Mouse (Mus musculus) midbrain, embryonic 16.5 days (tissue): Measurements from ENCODE around the gene Evpl. TPM values are rescaled to one million over a fixed set of nuclear protein-coding genes. Genes with fewer than 3 reads are reported as not detected.

Source experiments
- ATAC-seq: fragments of 200-750 bp; cut with Nextera tagmentation; 2 replicates; pipeline ENCODE4 v1.8.0; 2017; ENCODE audit warnings: moderate TSS enrichment
- H3K27ac ChIP-seq: fragments of 300-500 bp; sonication (generic); 2 replicates; pipeline ENCODE4 v1.5.1; 2014; ENCODE audit warnings: mild to moderate bottlenecking, low read length, mixed read lengths
- H3K27me3 ChIP-seq: fragments of 300-500 bp; sonication (generic); 2 replicates; pipeline ENCODE4 v1.6.1; 2014; ENCODE audit warnings: low read depth, low read length, mixed read lengths; ENCODE audit not compliant: control insufficient read depth, insufficient read depth
- H3K36me3 ChIP-seq: fragments of 300-500 bp; sonication (generic); 2 replicates; pipeline ENCODE4 v1.6.1; 2014; ENCODE audit warnings: mild to moderate bottlenecking, low read length, moderate library complexity, mixed read lengths; ENCODE audit not compliant: control insufficient read depth, insufficient read depth
- H3K4me1 ChIP-seq: fragments of 300-500 bp; sonication (generic); 2 replicates; pipeline ENCODE4 v1.6.1; 2014; ENCODE audit warnings: mild to moderate bottlenecking, low read length, mixed read lengths; ENCODE audit not compliant: control insufficient read depth, insufficient read depth
- H3K4me2 ChIP-seq: fragments of 300-500 bp; sonication (generic); 2 replicates; pipeline ENCODE4 v1.6.1; 2014; ENCODE audit warnings: mild to moderate bottlenecking, low read length, mixed read lengths
- H3K4me3 ChIP-seq: fragments of 300-500 bp; sonication (generic); 2 replicates; pipeline ENCODE4 v1.5.1; 2014; ENCODE audit warnings: low read depth, mild to moderate bottlenecking, low read length, moderate library complexity, mixed read lengths
- H3K9ac ChIP-seq: fragments of 300-500 bp; sonication (generic); 2 replicates; pipeline ENCODE4 v1.6.1; 2014; ENCODE audit warnings: low read depth, low read length, mixed read lengths
- H3K9me3 ChIP-seq: fragments of 300-500 bp; sonication (generic); replicated peaks from 2 replicates; pipeline ENCODE4 v1.6.1; 2014; ENCODE audit warnings: mild to moderate bottlenecking, low read length, mixed read lengths; ENCODE audit not compliant: control insufficient read depth, poor library complexity, severe bottlenecking
- WGBS: fragments of 180-500 bp; shearing (Covaris S2); extraction: QIAGEN DNeasy Blood & Tissue Kit; methylation state at CpG from one replicate; pipeline ENCODE4 v1.1.7; 2014; 5-methylcytosine and 5-hydroxymethylcytosine counted together
- polyA plus RNA-seq: library from polyadenylated mRNA; unstranded; fragments of >200 nt; fragmentation: Nextera tagmentation; extraction: Ambion mirVana; gene quantifications from 2 replicates; pipeline ENCODE4 v1.2.1, GENCODE M21; 2015

Evpl gene
- polyA plus RNA-seq, 1 experiment from 2014 or later = 1.3 TPM

DNA sequence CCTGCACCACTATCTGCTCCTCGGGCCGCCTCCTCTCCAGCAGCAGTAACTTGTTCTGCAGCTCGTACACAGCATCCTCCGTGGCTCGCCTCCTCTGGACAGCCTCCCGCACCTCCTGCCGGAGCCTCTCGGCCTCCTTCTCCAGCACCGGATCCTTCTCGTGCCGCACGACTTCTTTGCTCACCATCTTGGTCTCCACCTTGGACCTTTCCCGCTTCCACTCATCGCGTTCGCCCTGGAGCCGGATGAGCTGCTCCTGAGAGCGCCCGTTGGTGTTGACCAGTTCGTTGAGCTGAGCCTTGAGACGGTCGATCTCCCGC is 15.2 kb downstream of the Evpl start:
- no peak for ATAC-seq
- H3K9me3 ChIP-seq = peaks cover 5% of the 10 kb centered on the region; the same call in 1 of the 2 replicates
- H3K4me2 ChIP-seq = peak overlapping the region; percentile 48
- no peaks in the 10 kb centered on the region for H3K36me3 ChIP-seq
- WGBS = 14% methylated on average over 23 of the region's 23 CpGs
- H3K27me3 ChIP-seq = peaks cover 37% of the 10 kb centered on the region
- H3K27ac ChIP-seq = no peak overlapping the region
- peaks cover 7% of the 10 kb centered on the region; the same call in 1 of the 2 replicates for H3K4me1 ChIP-seq
- 0 out of 2 replicates have a peak overlapping the region, but pooled peaks have one; percentile 38 for H3K9ac ChIP-seq
- H3K4me3 ChIP-seq = peak overlapping the region; percentile 30

DNA sequence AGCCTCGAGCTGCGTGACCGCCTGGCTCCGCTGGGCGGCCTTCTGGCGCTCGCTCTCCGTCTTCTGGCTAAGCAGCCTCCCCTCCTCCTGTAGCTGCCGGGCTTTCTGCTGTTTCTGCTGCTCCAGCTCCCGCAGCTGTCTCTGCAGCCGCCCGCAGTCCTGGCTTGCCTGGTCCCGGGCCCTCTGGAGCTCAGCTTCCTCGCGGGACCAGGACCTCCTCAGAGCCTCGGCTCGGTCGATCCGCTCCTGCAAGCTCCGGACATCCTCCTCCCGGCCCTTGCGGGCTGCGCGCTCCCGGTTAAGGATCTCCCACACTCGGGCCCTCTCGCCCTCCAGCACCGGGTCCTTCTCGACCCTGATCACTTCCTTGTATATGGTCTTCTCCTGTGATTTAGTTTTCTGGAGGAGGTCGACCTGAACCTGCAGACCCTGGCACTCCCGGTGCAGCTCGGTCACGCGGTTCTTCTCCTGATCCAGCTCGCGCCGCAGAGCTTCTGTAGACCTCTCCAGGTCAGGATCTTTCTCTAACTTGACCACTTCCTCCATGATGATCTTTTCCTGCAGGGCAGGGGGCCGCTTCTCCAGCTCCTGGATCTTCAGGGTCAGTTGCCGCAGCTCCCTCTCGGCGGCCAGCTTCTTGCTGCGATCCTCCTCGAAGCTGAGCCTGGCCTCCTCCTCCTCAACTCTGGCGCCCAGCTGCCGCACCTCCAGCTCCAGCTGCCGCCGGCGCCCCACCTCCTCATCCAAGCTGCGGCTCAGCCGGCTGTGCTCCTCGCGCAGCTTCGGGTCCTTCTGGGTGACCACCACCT is 15.7 kb downstream of the Evpl start:
- Histone ChIP-seq H3K36me3 (no peaks in the 10 kb centered on the region), H3K9me3 (peaks cover 5% of the 10 kb centered on the region; the same call in 1 of the 2 replicates), H3K4me3 (peak overlapping the region; percentile 30), H3K4me1 (peaks cover 7% of the 10 kb centered on the region; the same call in 1 of the 2 replicates), H3K9ac (0 out of 2 replicates have a peak overlapping the region, but pooled peaks have one; percentile 38), H3K27me3 (peaks cover 37% of the 10 kb centered on the region), H3K27ac (no peak overlapping the region), H3K4me2 (peak overlapping the region; percentile 48)
- 8% methylated on average over 53 of the region's 53 CpGs for WGBS
- ATAC-seq = no peak

DNA sequence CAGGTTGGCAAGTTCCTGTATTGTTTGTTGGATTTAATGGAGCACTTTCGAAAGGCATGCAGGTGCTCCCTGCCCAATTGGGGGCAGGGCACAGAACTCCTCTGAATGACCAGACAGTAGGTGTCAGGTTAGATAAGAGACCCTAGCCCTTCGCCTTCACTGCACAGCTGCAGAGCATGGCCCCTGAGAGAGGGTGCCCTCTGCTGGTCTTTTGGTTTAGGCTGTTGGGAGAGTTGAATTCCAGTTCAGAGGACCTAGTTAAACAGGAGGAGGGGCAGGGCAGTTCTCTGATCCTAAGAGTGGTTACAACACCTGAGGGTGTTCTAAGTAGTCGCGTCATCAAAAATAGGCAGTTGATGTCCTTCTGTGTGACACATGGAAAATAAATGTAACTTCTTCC is 18.0 kb downstream of the Evpl start:
- no peak overlapping the region for H3K4me3 ChIP-seq
- no peak overlapping the region for H3K27ac ChIP-seq
- peaks cover 37% of the 10 kb centered on the region for H3K27me3 ChIP-seq
- ATAC-seq = no peak
- H3K4me1 ChIP-seq = peaks cover 7% of the 10 kb centered on the region; the same call in 1 of the 2 replicates
- H3K4me2 ChIP-seq = no peak overlapping the region
- 23% methylated on average over 4 of the region's 4 CpGs for WGBS
- H3K9me3 ChIP-seq = peaks cover 5% of the 10 kb centered on the region; the same call in 1 of the 2 replicates
- H3K9ac ChIP-seq = no peak overlapping the region
- no peaks in the 10 kb centered on the region for H3K36me3 ChIP-seq

DNA sequence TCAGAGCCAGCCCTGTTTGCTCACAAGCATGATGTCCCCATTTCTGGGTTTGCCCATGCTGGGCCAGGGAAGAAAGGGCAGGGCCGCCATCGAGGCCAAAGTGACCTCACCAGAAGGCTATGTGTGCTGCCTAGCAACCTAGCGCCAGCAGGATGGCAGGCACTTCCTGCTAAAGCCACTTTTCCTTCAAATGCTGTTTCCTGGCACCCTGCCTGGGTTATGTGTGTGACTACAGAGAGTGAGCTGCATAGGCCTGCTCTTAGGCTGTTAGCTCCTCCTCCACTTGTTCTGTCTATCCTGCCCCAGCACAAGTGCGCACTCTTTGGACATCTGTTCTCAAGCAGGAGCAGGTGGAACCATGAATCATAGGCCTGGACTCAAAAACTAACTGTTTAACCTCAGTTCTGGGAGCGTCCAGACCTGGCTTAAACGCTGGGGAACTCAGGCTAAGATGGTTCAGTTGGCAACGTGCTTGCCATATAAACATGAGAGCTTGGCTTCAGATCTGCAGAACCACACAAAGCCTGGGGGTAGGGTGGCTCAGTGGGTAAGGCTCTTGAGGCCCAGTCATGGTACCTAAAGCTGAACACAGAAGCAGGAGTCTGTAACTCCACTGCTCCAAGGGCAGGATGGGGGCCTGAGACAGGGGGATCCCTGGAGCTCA is 19.0 kb downstream of the Evpl start:
- no peaks in the 10 kb centered on the region for H3K36me3 ChIP-seq
- H3K27ac ChIP-seq = peak overlapping the region; percentile 30; the same call in 1 of the 2 replicates
- H3K9me3 ChIP-seq = peaks cover 5% of the 10 kb centered on the region; the same call in 1 of the 2 replicates
- H3K4me3 ChIP-seq = no peak overlapping the region
- ATAC-seq = peak; percentile 83
- peaks cover 32% of the 10 kb centered on the region for H3K27me3 ChIP-seq
- H3K9ac ChIP-seq = no peak overlapping the region
- H3K4me2 ChIP-seq = no peak overlapping the region
- 45% methylated on average over 7 of the region's 7 CpGs for WGBS
- H3K4me1 ChIP-seq = peaks cover 7% of the 10 kb centered on the region; the same call in 1 of the 2 replicates

DNA sequence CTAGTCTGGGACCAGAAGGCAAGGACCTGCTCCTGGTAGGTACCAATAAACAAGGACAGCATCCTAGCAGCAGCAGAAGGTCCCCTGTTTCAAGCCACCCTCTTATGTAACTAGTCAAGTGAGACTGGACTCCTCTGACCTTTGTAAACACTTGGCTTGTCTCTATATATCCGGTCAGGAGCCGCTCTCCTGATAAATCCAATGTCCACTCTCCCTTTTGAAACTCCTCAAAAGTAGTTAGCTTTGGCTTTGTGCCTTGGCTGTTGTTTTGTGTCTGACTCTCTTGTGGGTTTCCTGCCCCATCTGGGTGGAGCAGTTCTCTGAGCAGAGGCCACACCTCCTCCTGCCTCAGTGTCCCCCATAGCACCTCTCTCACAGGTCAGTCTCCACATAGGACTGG is 19.6 kb downstream of the Evpl start:
- Histone ChIP-seq H3K9ac (no peak overlapping the region), H3K27ac (no peak overlapping the region; the same call in 1 of the 2 replicates), H3K36me3 (no peaks in the 10 kb centered on the region), H3K9me3 (peaks cover 5% of the 10 kb centered on the region; the same call in 1 of the 2 replicates), H3K4me2 (no peak overlapping the region), H3K4me3 (no peak overlapping the region), H3K27me3 (peaks cover 26% of the 10 kb centered on the region), H3K4me1 (peaks cover 7% of the 10 kb centered on the region; the same call in 1 of the 2 replicates)
- no peak for ATAC-seq
- 76% methylated on average over 2 of the region's 2 CpGs for WGBS

DNA sequence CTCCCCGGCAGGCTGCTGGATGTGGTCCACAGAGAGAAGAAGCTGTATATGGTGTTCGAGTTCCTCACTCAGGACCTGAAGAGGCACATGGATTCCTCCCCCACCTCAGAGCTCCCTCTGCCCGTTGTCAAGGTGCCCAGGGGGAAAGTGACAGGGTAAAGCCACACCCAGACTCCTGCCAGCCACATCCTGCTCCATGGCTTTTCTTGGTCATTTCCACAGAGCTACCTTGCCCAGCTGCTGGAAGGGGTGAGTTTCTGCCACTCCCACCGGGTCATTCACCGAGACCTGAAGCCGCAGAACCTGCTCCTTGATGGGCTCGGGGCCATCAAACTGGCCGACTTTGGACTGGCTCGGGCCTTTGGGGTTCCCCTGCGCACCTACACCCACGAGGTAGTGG is 21.3 kb downstream of the Evpl start:
- H3K27me3 ChIP-seq = peaks cover 12% of the 10 kb centered on the region
- H3K4me2 ChIP-seq = no peak overlapping the region
- H3K9ac ChIP-seq = no peak overlapping the region
- H3K4me1 ChIP-seq = no peaks in the 10 kb centered on the region
- no peak for ATAC-seq
- no peak overlapping the region for H3K4me3 ChIP-seq
- H3K36me3 ChIP-seq = no peaks in the 10 kb centered on the region
- no peak overlapping the region for H3K27ac ChIP-seq
- peaks cover 2% of the 10 kb centered on the region; the same call in 1 of the 2 replicates for H3K9me3 ChIP-seq
- 90% methylated on average over 11 of the region's 11 CpGs for WGBS

DNA sequence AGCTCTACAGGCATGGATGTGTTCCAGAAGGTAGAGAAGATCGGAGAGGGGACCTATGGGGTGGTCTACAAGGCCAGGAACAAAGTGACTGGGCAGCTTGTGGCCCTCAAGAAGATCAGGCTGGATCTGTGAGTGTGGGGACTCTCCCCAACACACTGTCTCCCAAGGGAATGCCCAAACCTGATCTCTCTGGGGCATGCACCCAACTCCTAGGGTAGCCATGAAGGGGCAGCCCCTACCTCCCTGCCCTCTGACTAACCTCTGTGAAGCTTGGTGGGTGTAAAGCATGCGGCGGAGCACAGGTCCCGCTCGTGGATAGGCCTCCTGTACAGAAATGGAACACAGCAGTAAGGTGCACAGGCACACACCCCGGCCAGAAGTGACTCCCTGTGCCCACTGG is 21.9 kb downstream of the Evpl start:
- H3K4me2 ChIP-seq = no peak overlapping the region
- H3K27ac ChIP-seq = no peak overlapping the region
- no peaks in the 10 kb centered on the region for H3K9me3 ChIP-seq
- H3K9ac ChIP-seq = no peak overlapping the region
- H3K4me3 ChIP-seq = no peak overlapping the region
- ATAC-seq = no peak
- H3K36me3 ChIP-seq = no peaks in the 10 kb centered on the region
- H3K4me1 ChIP-seq = no peaks in the 10 kb centered on the region
- H3K27me3 ChIP-seq = peaks cover 6% of the 10 kb centered on the region
- 91% methylated on average over 6 of the region's 6 CpGs for WGBS

DNA sequence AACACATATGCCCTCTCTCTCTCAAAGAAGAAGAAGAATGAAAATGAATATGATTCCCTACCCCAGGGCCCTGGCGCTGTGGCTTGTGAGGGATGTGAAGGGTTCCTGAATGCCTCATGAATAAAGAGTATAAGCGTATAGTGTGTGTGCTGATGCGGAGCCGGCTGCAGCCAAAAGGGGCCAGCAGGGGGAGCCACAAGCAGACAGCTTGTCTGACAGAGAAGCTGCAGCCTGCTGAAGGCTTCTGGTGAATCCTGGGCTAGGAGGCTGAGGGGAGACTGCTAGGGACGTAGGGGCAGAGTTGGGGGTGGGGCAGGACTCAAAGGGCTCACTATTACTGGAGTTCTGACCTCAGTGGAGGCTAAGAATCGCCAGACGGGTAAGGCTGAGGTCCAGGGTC is 22.7 kb downstream of the Evpl start:
- ATAC-seq = no peak
- H3K9ac ChIP-seq = no peak overlapping the region
- no peak overlapping the region for H3K27ac ChIP-seq
- 82% methylated on average over 7 of the region's 7 CpGs for WGBS
- no peaks in the 10 kb centered on the region for H3K4me1 ChIP-seq
- no peak overlapping the region for H3K4me2 ChIP-seq
- H3K36me3 ChIP-seq = no peaks in the 10 kb centered on the region
- no peaks in the 10 kb centered on the region for H3K9me3 ChIP-seq
- H3K27me3 ChIP-seq = no peaks in the 10 kb centered on the region
- no peak overlapping the region for H3K4me3 ChIP-seq
